Mouse (Mus musculus) heart, embryonic 13.5 days (tissue): ENCODE data around the gene Gnao1. TPM values are rescaled to one million over a fixed set of nuclear protein-coding genes. Genes with fewer than 3 reads are reported as not detected.

Experiments
- ATAC-seq: fragments of 200-750 bp; cut with Nextera tagmentation; 2 replicates; pipeline ENCODE4 v1.8.0; 2017; ENCODE audit warnings: moderate TSS enrichment; ENCODE audit not compliant: insufficient number of reproducible peaks, low FRiP score, low TSS enrichment; ENCODE audit errors: extremely low read depth
- H3K27ac ChIP-seq: fragments of 300-500 bp; sonication (generic); replicated peaks from 2 replicates; pipeline ENCODE4 v1.5.1; 2015; ENCODE audit warnings: moderate library complexity, mild to moderate bottlenecking, inconsistent platforms
- H3K27me3 ChIP-seq: fragments of 300-500 bp; sonication (generic); replicated peaks from 2 replicates; pipeline ENCODE4 v1.6.1; 2015; ENCODE audit warnings: mild to moderate bottlenecking, inconsistent platforms
- H3K36me3 ChIP-seq: fragments of 300-500 bp; sonication (generic); 2 replicates; pipeline ENCODE4 v1.6.1; 2015; ENCODE audit warnings: mild to moderate bottlenecking, inconsistent platforms
- H3K4me1 ChIP-seq: fragments of 300-500 bp; sonication (generic); 2 replicates; pipeline ENCODE4 v1.6.1; 2015; ENCODE audit warnings: inconsistent platforms
- H3K4me2 ChIP-seq: fragments of 300-500 bp; sonication (generic); 2 replicates; pipeline ENCODE4 v1.6.1; 2015; ENCODE audit warnings: inconsistent platforms, mild to moderate bottlenecking, moderate library complexity
- H3K4me3 ChIP-seq: fragments of 300-500 bp; sonication (generic); 2 replicates; pipeline ENCODE4 v1.5.1; 2015; ENCODE audit warnings: moderate library complexity, mild to moderate bottlenecking, inconsistent platforms
- H3K9ac ChIP-seq: fragments of 300-500 bp; sonication (generic); 2 replicates; pipeline ENCODE4 v1.6.1; 2015; ENCODE audit warnings: inconsistent platforms, mild to moderate bottlenecking, moderate library complexity
- H3K9me3 ChIP-seq: fragments of 300-500 bp; sonication (generic); 2 replicates; pipeline ENCODE4 v1.6.1; 2016; ENCODE audit warnings: inconsistent platforms
- WGBS: fragments of 180-500 bp; shearing (Covaris S2); methylation state at CpG from one replicate; pipeline ENCODE4 v1.1.7; 2015; ENCODE audit warnings: mixed read lengths; 5-methylcytosine and 5-hydroxymethylcytosine counted together
- polyA plus RNA-seq: library from polyadenylated mRNA; unstranded; fragments of >200 nt; fragmentation: Nextera tagmentation; extraction: Ambion mirVana; gene quantifications from 2 replicates; pipeline ENCODE4 v1.2.1, GENCODE M21; 2015

The Gnao1 gene
- polyA plus RNA-seq, 1 experiment from 2014 or later, result 13.2 TPM

DNA sequence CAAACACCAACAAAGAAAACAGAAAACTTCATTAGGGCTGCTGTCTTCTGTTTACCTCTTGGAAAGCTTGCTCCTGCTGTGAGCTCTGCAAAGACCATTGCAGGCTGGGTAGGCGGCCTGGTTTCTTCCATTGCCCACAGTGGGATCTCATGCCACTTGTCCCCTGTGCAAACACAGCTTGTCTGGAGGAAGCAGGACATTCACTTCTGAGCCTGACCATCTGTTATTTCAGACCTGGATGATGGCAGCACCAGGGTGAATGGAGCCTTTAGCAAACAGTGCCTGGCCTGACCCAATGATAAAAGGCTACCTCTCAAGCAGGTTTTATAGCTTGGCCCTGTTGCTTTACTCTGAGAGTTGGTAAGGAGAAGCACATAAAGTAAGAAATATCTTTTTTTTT is 35.4 kb downstream of the Gnao1 start:
- Histone ChIP-seq H3K27ac (no peak overlapping the region), H3K4me2 (no peak overlapping the region), H3K4me3 (no peak overlapping the region), H3K4me1 (peaks cover 69% of the 10 kb centered on the region), H3K27me3 (no peaks in the 10 kb centered on the region), H3K36me3 (no peaks in the 10 kb centered on the region), H3K9ac (no peak overlapping the region), H3K9me3 (no peaks in the 10 kb centered on the region)
- 89% methylated on average over 1 of the region's 1 CpGs for WGBS
- no peak for ATAC-seq

DNA sequence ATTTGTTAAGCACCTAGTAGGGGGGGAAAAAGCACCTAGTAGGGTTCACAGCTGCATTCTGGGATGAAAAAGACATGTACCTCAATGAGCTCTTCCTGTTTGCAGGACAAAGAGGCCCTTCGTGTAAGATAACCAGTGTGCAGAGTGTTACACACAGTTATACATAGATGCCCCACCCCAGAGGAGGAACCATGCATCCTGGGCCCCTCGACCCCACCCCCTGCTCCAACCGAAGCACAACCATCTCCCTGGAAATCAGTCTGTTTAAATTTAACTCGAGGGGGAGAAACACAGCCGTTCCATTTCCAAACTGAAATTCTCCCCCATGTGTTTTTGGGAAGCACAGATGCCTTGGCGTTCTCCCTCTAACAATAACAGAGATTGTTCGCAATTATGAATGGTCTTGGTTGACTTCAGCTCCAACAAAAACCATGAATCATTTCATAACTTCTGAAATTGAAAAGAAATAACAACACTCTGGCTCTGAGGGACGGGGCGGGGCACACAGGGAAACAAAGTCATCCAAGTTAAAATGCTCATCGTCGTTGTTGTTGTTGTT is 42.4 kb downstream of the Gnao1 start:
- H3K9me3 ChIP-seq, result no peaks in the 10 kb centered on the region
- H3K36me3 ChIP-seq, result no peaks in the 10 kb centered on the region
- WGBS, result 63% methylated on average over 11 of the region's 11 CpGs
- peaks cover 35% of the 10 kb centered on the region for H3K4me1 ChIP-seq
- no peak overlapping the region for H3K27ac ChIP-seq
- H3K4me3 ChIP-seq, result no peak overlapping the region
- H3K9ac ChIP-seq, result no peak overlapping the region
- H3K4me2 ChIP-seq, result no peak overlapping the region
- no peaks in the 10 kb centered on the region for H3K27me3 ChIP-seq
- ATAC-seq, result no peak

DNA sequence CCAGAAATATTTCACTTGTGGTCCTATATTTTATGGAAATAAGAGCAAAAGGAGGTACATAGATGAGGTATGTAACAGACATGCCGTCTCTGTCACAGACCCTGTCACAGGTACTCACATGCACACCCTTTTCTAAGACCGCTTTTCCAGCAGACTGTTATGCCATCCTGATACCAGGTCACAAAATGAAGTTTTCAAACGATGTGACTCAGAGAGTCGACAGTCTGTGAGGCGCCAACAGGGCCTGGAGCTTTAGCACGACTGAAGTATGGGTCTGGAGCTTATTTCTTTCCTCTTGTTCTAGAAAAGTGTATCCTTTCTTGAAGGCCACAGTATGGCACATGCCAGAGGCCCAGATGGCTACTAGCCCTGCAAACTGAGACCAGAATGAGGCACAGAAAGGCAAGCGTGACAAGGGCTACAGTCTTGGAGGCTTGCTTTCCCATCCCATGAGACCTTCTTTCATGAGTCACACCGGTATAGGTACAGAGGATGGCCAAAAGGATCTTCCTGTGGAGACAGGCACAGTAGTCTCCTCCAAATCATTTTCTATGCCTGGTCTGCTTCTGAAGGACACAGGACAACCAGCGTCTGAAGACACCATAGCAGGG is 43.2 kb downstream of the Gnao1 start:
- 73% methylated on average over 9 of the region's 9 CpGs for WGBS

DNA sequence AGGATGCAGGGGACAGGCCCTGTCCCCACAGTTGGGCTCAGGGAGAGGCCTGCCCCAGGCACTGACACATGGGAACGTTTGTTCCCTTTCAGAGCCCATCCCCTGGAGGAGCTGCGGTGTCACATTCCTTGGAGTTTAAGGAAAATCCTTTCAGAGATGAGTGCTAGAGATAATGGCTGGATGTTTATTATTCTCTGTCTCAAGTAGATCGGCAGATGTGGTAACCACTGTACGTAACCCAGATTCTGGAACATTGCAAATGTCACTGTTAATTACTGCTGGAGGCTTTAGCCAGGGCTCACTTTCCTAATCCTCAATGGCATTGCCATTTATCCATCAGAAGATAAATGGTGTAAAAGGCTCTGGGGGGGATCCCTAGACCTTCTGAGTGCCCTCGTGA is 44.9 kb downstream of the Gnao1 start:
- Histone ChIP-seq H3K4me1 (peaks cover 25% of the 10 kb centered on the region), H3K9ac (no peak overlapping the region), H3K27ac (no peak overlapping the region), H3K27me3 (no peaks in the 10 kb centered on the region), H3K4me2 (no peak overlapping the region), H3K36me3 (no peaks in the 10 kb centered on the region), H3K9me3 (no peaks in the 10 kb centered on the region), H3K4me3 (no peak overlapping the region)
- no peak for ATAC-seq
- 41% methylated on average over 5 of the region's 5 CpGs for WGBS

More for the DNA sequence above, 43.2 kb downstream of the Gnao1 start:
- H3K9ac ChIP-seq, result no peak overlapping the region
- H3K27ac ChIP-seq, result no peak overlapping the region
- peaks cover 30% of the 10 kb centered on the region for H3K4me1 ChIP-seq
- ATAC-seq, result no peak
- H3K36me3 ChIP-seq, result no peaks in the 10 kb centered on the region
- H3K4me3 ChIP-seq, result no peak overlapping the region
- no peaks in the 10 kb centered on the region for H3K27me3 ChIP-seq
- H3K4me2 ChIP-seq, result no peak overlapping the region
- no peaks in the 10 kb centered on the region for H3K9me3 ChIP-seq

DNA sequence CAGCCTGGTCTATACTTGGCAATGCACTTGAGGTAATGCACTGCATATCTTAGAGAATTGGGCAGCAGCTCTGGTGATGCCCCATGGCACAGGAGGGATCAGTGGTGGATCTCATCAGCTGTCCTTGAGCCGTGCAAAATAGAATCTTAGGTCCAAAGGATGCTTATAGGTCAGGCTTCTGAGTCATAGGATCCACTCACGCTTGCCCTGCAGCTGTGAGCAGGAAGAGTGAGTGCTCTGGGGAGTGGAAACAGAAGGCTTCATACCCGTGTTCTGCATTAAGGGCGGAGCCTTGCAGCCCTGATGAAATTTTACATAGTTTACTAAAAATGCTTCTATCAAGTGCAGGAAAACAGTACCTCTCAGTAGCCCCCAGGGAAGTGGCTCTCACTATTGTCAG is 45.5 kb downstream of the Gnao1 start:
- H3K4me2 ChIP-seq, result no peak overlapping the region
- H3K4me3 ChIP-seq, result no peak overlapping the region
- 62% methylated on average over 4 of the region's 4 CpGs for WGBS
- no peaks in the 10 kb centered on the region for H3K27me3 ChIP-seq
- no peak overlapping the region for H3K27ac ChIP-seq
- H3K9me3 ChIP-seq, result no peaks in the 10 kb centered on the region
- ATAC-seq, result no peak
- no peak overlapping the region for H3K9ac ChIP-seq
- peaks cover 25% of the 10 kb centered on the region for H3K4me1 ChIP-seq
- H3K36me3 ChIP-seq, result no peaks in the 10 kb centered on the region

DNA sequence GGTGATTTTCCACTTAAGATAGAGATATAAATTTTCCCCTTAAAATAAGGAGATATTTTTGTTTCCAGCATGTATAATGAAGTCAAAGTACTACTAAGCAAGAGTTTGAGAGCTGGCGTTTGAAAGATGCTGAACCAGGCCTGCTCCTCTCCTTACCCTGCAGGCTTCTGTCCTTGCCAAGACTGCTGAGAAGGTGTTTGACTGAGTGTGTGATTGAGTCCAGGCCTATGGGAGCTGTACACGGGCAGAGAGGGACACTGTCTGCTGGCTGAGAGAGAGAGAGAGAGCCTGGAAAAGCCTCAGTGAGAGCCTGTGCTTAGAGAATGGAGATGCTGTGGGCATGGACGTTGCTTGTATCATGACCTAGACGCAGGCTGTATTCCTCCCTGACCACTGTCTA is 47.4 kb downstream of the Gnao1 start:
- peaks cover 17% of the 10 kb centered on the region for H3K4me1 ChIP-seq
- no peak for ATAC-seq
- no peaks in the 10 kb centered on the region for H3K9me3 ChIP-seq
- no peak overlapping the region for H3K4me3 ChIP-seq
- H3K4me2 ChIP-seq, result no peak overlapping the region
- no peaks in the 10 kb centered on the region for H3K36me3 ChIP-seq
- peak overlapping the region; percentile 48 for H3K27ac ChIP-seq
- no peaks in the 10 kb centered on the region for H3K27me3 ChIP-seq
- WGBS, result 50% methylated on average over 4 of the region's 4 CpGs
- no peak overlapping the region for H3K9ac ChIP-seq

DNA sequence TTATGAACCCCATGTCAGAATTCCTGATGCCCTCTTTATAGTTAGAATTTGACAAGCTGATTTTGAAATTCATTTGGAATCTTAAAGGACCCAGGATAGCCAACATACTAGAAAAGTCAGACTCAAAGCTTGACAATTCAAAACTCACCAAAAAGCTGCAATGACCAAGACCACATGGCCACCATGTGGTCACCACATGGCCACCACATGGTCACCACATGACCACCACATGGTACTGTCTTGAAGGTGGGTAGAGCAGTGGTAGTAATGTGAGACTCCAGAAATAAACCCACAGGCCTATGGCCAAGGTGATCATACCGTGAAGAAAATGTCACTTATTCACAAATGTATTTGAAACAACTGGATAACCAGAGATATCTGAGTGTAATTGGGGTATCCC is 48.5 kb downstream of the Gnao1 start:
- 90% methylated on average over 1 of the region's 1 CpGs for WGBS

DNA sequence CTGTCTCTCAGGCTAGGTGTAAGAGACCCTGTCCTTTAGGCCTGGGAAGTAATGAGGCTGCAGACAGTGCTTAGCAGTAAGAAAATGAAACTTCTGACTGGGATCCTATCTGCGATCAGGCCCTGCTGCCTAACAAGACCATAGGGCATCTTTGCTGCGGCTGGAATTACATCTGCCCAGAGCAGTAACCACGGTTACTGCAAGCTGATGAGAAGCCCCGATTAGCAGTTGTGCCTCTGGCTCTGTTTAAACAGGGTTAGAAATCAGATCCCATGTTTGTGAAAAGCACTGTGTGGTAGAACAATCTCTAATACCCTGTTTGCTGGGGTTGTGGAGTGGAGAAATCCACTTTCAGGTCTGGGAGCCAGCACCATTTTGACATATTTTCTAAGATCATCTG is 50.3 kb downstream of the Gnao1 start:
- H3K9me3 ChIP-seq, result no peaks in the 10 kb centered on the region
- 65% methylated on average over 4 of the region's 4 CpGs for WGBS
- H3K4me3 ChIP-seq, result no peak overlapping the region
- H3K4me1 ChIP-seq, result peaks cover 13% of the 10 kb centered on the region; the same call in 1 of the 2 replicates
- no peak overlapping the region for H3K4me2 ChIP-seq
- H3K27ac ChIP-seq, result no peak overlapping the region
- ATAC-seq, result no peak
- no peak overlapping the region for H3K9ac ChIP-seq
- H3K27me3 ChIP-seq, result no peaks in the 10 kb centered on the region
- H3K36me3 ChIP-seq, result no peaks in the 10 kb centered on the region

More for the DNA sequence above, 48.5 kb downstream of the Gnao1 start:
- Histone ChIP-seq H3K9ac (no peak overlapping the region), H3K9me3 (no peaks in the 10 kb centered on the region), H3K4me2 (no peak overlapping the region), H3K4me3 (no peak overlapping the region), H3K4me1 (peaks cover 15% of the 10 kb centered on the region; the same call in 1 of the 2 replicates), H3K27ac (no peak overlapping the region), H3K27me3 (no peaks in the 10 kb centered on the region), H3K36me3 (no peaks in the 10 kb centered on the region)
- ATAC-seq, result no peak

- no peak overlapping the region for H3K27ac ChIP-seq
- H3K4me2 ChIP-seq, result no peak overlapping the region
- ATAC-seq, result no peak
- H3K4me1 ChIP-seq, result peaks cover 10% of the 10 kb centered on the region
- WGBS, result 61% methylated on average over 7 of the region's 7 CpGs
- H3K4me3 ChIP-seq, result no peak overlapping the region
- no peaks in the 10 kb centered on the region for H3K27me3 ChIP-seq
- H3K9ac ChIP-seq, result no peak overlapping the region
- H3K9me3 ChIP-seq, result no peaks in the 10 kb centered on the region
- H3K36me3 ChIP-seq, result no peaks in the 10 kb centered on the region
Measured at GRCm38 (mm10) chr8:93864064-93864463, 54.3 kb downstream of the Gnao1 start.

DNA sequence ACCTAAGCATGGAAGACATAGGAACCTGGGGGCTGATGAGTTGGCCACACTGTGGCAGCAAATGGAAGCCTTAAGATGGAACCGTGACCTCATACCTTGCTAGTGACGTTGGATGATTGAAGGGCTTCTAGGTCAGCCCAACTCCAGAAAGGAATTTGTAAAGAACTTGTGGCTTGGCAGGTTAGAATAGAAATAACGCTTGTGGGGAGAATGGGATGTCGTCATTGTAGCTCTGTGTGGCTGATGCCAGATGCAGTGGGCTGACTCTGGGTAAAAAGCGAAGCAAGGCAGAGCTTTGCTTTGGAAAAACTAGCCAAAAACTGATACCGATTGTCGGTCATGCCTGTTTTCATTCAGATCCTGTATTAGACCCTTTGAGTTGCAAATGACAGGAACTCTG is 56.5 kb downstream of the Gnao1 start:
- WGBS, result 79% methylated on average over 7 of the region's 7 CpGs
- ATAC-seq, result no peak
- Histone ChIP-seq H3K27ac (no peak overlapping the region), H3K4me2 (no peak overlapping the region), H3K9ac (no peak overlapping the region), H3K36me3 (no peaks in the 10 kb centered on the region), H3K4me3 (no peak overlapping the region), H3K27me3 (no peaks in the 10 kb centered on the region), H3K9me3 (no peaks in the 10 kb centered on the region), H3K4me1 (peaks cover 15% of the 10 kb centered on the region)

DNA sequence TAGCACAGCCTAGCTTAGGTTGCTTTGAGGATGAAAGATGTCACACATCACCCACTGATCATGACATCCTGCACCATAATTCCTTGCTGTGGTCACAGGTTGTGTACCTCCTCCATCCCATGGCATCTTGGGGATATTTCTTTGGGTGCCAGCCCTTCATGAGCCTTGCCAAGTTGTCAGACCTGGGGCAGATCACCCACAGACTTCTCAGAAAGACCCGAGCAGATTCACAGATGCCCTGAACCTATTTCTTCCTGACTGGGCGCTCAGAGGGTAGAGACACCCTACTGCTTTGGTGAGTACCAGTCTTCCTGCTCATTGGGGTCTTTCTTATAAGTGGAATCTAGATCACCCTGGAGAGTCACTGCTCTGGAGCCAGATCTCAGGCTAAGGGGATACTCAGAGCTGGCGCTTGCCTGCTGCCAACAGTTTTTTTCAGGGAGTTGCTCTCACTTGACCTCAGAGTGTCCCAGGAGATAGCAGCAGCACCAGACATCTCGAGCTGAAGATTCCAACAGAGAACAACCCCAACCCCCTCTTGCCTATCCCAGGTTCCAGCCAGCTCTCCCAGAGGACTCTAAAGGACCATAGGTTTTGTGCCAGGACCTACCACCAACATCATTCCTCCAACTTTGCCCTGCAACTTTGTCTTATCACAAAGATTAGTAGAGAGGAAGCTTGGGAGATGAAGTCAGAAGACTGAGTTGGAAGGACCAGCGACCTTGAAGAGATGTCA is 58.9 kb downstream of the Gnao1 start:
- Histone ChIP-seq H3K4me2 (no peak overlapping the region), H3K4me3 (no peak overlapping the region), H3K27ac (peak overlapping the region; percentile 55; the same call in 1 of the 2 replicates), H3K9me3 (no peaks in the 10 kb centered on the region), H3K27me3 (no peaks in the 10 kb centered on the region), H3K4me1 (peaks cover 20% of the 10 kb centered on the region), H3K9ac (no peak overlapping the region), H3K36me3 (no peaks in the 10 kb centered on the region)
- no peak for ATAC-seq
- WGBS, result 49% methylated on average over 5 of the region's 5 CpGs
